Mouse (Mus musculus) midbrain, postnatal 0 days (tissue): ENCODE results near the gene Actr1a. TPM values are rescaled to one million over a fixed set of nuclear protein-coding genes. Genes with fewer than 3 reads are reported as not detected.

ENCODE experiments used
- ATAC-seq: fragments of 200-750 bp; cut with Nextera tagmentation; 2 replicates; pipeline ENCODE4 v1.8.0; 2017; ENCODE audit warnings: moderate number of reproducible peaks, mild to moderate bottlenecking, moderate TSS enrichment, moderate library complexity; ENCODE audit not compliant: low FRiP score
- DNase-seq: peaks from one replicate; pipeline ENCODE4 v3.0.0-alpha.2; 2015; ENCODE audit warnings: low spot score
- H3K27ac ChIP-seq: fragments of 300-500 bp; sonication (generic); 2 replicates; pipeline ENCODE4 v1.5.1; 2014; ENCODE audit warnings: low read depth, mild to moderate bottlenecking, low read length, mixed read lengths
- H3K27me3 ChIP-seq: fragments of 300-500 bp; sonication (generic); 2 replicates; pipeline ENCODE4 v1.6.1; 2014; ENCODE audit warnings: low read length, control low read depth, mixed read lengths; ENCODE audit not compliant: insufficient read depth
- H3K36me3 ChIP-seq: fragments of 300-500 bp; sonication (generic); 2 replicates; pipeline ENCODE4 v1.6.1; 2014; ENCODE audit warnings: low read length, control low read depth, mixed read lengths; ENCODE audit not compliant: insufficient read depth
- H3K4me1 ChIP-seq: fragments of 300-500 bp; sonication (generic); 2 replicates; pipeline ENCODE4 v1.6.1; 2014; ENCODE audit warnings: mild to moderate bottlenecking, control low read depth, antibody characterized with exemption, low read length, mixed read lengths; ENCODE audit not compliant: insufficient read depth
- H3K4me2 ChIP-seq: fragments of 300-500 bp; sonication (generic); 2 replicates; pipeline ENCODE4 v1.6.1; 2014; ENCODE audit warnings: low read depth, mild to moderate bottlenecking, low read length, mixed read lengths; ENCODE audit not compliant: poor library complexity, severe bottlenecking
- H3K4me3 ChIP-seq: fragments of 300-500 bp; sonication (generic); 2 replicates; pipeline ENCODE4 v1.5.1; 2014; ENCODE audit warnings: low read depth, mild to moderate bottlenecking, low read length, moderate library complexity
- H3K9ac ChIP-seq: fragments of 300-500 bp; sonication (generic); replicated peaks from 2 replicates; pipeline ENCODE4 v1.6.1; 2014; ENCODE audit warnings: mild to moderate bottlenecking, low read length, moderate library complexity, mixed read lengths; ENCODE audit not compliant: poor library complexity, severe bottlenecking
- H3K9me3 ChIP-seq: fragments of 300-500 bp; sonication (generic); 2 replicates; pipeline ENCODE4 v1.6.1; 2016; ENCODE audit warnings: low read length, control low read depth
- CTCF ChIP-seq: IDR thresholded peaks from 2 replicates; pipeline ENCODE4 v1.5.1; 2016; ENCODE audit warnings: antibody characterized with exemption, mild to moderate bottlenecking
- WGBS: fragments of 180-500 bp; shearing (Covaris S2); extraction: QIAGEN DNeasy Blood & Tissue Kit; methylation state at CpG from one replicate; pipeline ENCODE4 v1.1.7; 2014; 5-methylcytosine and 5-hydroxymethylcytosine counted together
- polyA plus RNA-seq: library from polyadenylated mRNA; unstranded; fragments of >200 nt; fragmentation: Nextera tagmentation; extraction: Ambion mirVana; gene quantifications from 2 replicates; pipeline ENCODE4 v1.2.1, GENCODE M21; 2015
- total RNA-seq: library from RNA; depleted of rRNA; stranded (reverse); fragments of >200 nt; gene quantifications from 2 replicates; pipeline ENCODE4 v1.2.3, GENCODE M21; 2014

Gene Actr1a
- total and polyA plus RNA-seq, 2 experiments from 2014 or later: 327 to 356 TPM

- WGBS: 78% methylated on average over 8 of the region's 8 CpGs
- no peak overlapping the region for H3K4me3 ChIP-seq
- no peak for TF ChIP-seq CTCF
- H3K27me3 ChIP-seq: no peaks in the 10 kb centered on the region
- no peak overlapping the region for H3K27ac ChIP-seq
- ATAC-seq: no peak
- no peak for DNase-seq
- no peak overlapping the region for H3K9ac ChIP-seq
- no peaks in the 10 kb centered on the region for H3K4me1 ChIP-seq
- H3K9me3 ChIP-seq: no peaks in the 10 kb centered on the region
- peaks cover 17% of the 10 kb centered on the region for H3K36me3 ChIP-seq
- no peak overlapping the region for H3K4me2 ChIP-seq
Measured at GRCm38 (mm10) chr19:46406592-46407386, 11.2 kb upstream of the Actr1a start.

- Histone ChIP-seq H3K27ac (no peak overlapping the region), H3K9ac (no peak overlapping the region), H3K9me3 (no peaks in the 10 kb centered on the region), H3K36me3 (peaks cover 21% of the 10 kb centered on the region), H3K4me2 (no peak overlapping the region), H3K27me3 (no peaks in the 10 kb centered on the region), H3K4me3 (no peak overlapping the region), H3K4me1 (no peaks in the 10 kb centered on the region)
- 89% methylated on average over 1 of the region's 1 CpGs for WGBS
- ATAC-seq (no peak), DNase-seq (no peak)
- no peak for TF ChIP-seq CTCF
Measured at GRCm38 (mm10) chr19:46404030-46404429, 8.5 kb upstream of the Actr1a start.

GRCm38 (mm10) chr19:46400558-46400957 lies 5.0 kb upstream of the Actr1a start:
- DNase-seq (no peak), ATAC-seq (no peak)
- H3K4me3 ChIP-seq: no peak overlapping the region
- no peaks in the 10 kb centered on the region for H3K27me3 ChIP-seq
- H3K9me3 ChIP-seq: no peaks in the 10 kb centered on the region
- no peak overlapping the region for H3K9ac ChIP-seq
- H3K4me1 ChIP-seq: peaks cover 12% of the 10 kb centered on the region
- WGBS: 89% methylated on average over 7 of the region's 7 CpGs
- no peak for TF ChIP-seq CTCF
- H3K27ac ChIP-seq: no peak overlapping the region
- no peak overlapping the region for H3K4me2 ChIP-seq
- peaks cover 21% of the 10 kb centered on the region for H3K36me3 ChIP-seq

GRCm38 (mm10) chr19:46399886-46400285 lies 4.3 kb upstream of the Actr1a start:
- Histone ChIP-seq H3K9me3 (no peaks in the 10 kb centered on the region), H3K36me3 (peaks cover 21% of the 10 kb centered on the region), H3K9ac (no peak overlapping the region), H3K4me2 (no peak overlapping the region), H3K4me3 (no peak overlapping the region), H3K27me3 (no peaks in the 10 kb centered on the region), H3K4me1 (peaks cover 12% of the 10 kb centered on the region), H3K27ac (no peak overlapping the region)
- 77% methylated on average over 7 of the region's 7 CpGs for WGBS
- ATAC-seq (no peak), DNase-seq (no peak)
- TF ChIP-seq CTCF: no peak

- DNase-seq (no peak), ATAC-seq (no peak)
- Histone ChIP-seq H3K36me3 (peaks cover 21% of the 10 kb centered on the region), H3K9me3 (no peaks in the 10 kb centered on the region), H3K4me2 (peak overlapping the region; percentile 88; the same call in 1 of the 2 replicates), H3K9ac (no peak overlapping the region), H3K4me1 (peaks cover 13% of the 10 kb centered on the region), H3K4me3 (no peak overlapping the region), H3K27ac (no peak overlapping the region), H3K27me3 (no peaks in the 10 kb centered on the region)
- WGBS: 71% methylated on average over 6 of the region's 6 CpGs
- TF ChIP-seq CTCF: no peak
Measured at GRCm38 (mm10) chr19:46399372-46399771, 3.8 kb upstream of the Actr1a start.

- Histone ChIP-seq H3K27me3 (no peaks in the 10 kb centered on the region), H3K9me3 (no peaks in the 10 kb centered on the region), H3K4me1 (peaks cover 18% of the 10 kb centered on the region), H3K4me3 (peak overlapping the region; percentile 88; the same call in 1 of the 2 replicates), H3K9ac (no peak overlapping the region), H3K4me2 (peak overlapping the region; percentile 88), H3K27ac (no peak overlapping the region), H3K36me3 (peaks cover 14% of the 10 kb centered on the region)
- ATAC-seq: no peak
- no peak for DNase-seq
- no peak for TF ChIP-seq CTCF
- 18% methylated on average over 3 of the region's 3 CpGs for WGBS
Measured at GRCm38 (mm10) chr19:46398401-46398800, 2.9 kb upstream of the Actr1a start.
